Mouse (Mus musculus): ENCODE measurements around the gene Gmds. TPM values are rescaled to one million over a fixed set of nuclear protein-coding genes. Genes with fewer than 3 reads are reported as not detected.

Gmds gene
- polyA plus RNA-seq, 1 experiment from 2014 or later: 27.3 TPM

GRCm38 (mm10) chr13:32134663-32135273 lies 203.8 kb downstream of the Gmds start:
- ATAC-seq: no peak
- H3K4me1 ChIP-seq (replicated peaks): no peaks in the 10 kb centered on the region
- no peaks in the 10 kb centered on the region for H3K36me3 ChIP-seq
- no peak overlapping the region for H3K4me3 ChIP-seq (replicated peaks)
- WGBS: 61% methylated on average over 4 of the region's 4 CpGs
- no peaks in the 10 kb centered on the region for H3K9me3 ChIP-seq
- no peak overlapping the region for H3K4me2 ChIP-seq (replicated peaks)
- H3K9ac ChIP-seq (replicated peaks): no peak overlapping the region
- no peak overlapping the region for H3K27ac ChIP-seq
- no peaks in the 10 kb centered on the region for H3K27me3 ChIP-seq

GRCm38 (mm10) chr13:32129970-32130369 lies 208.6 kb downstream of the Gmds start:
- Histone ChIP-seq H3K4me1 (replicated peaks) (no peaks in the 10 kb centered on the region), H3K4me2 (replicated peaks) (no peak overlapping the region), H3K9ac (replicated peaks) (no peak overlapping the region), H3K9me3 (no peaks in the 10 kb centered on the region), H3K27ac (no peak overlapping the region), H3K36me3 (no peaks in the 10 kb centered on the region), H3K4me3 (replicated peaks) (no peak overlapping the region), H3K27me3 (no peaks in the 10 kb centered on the region)
- 90% methylated on average over 1 of the region's 1 CpGs for WGBS
- ATAC-seq: no peak

- H3K4me2 ChIP-seq (replicated peaks): no peak overlapping the region
- H3K9ac ChIP-seq (replicated peaks): no peak overlapping the region
- no peaks in the 10 kb centered on the region for H3K27me3 ChIP-seq
- no peak overlapping the region for H3K27ac ChIP-seq
- no peaks in the 10 kb centered on the region for H3K4me1 ChIP-seq (replicated peaks)
- H3K4me3 ChIP-seq (replicated peaks): no peak overlapping the region
- no peaks in the 10 kb centered on the region for H3K9me3 ChIP-seq
- no peaks in the 10 kb centered on the region for H3K36me3 ChIP-seq
- ATAC-seq: no peak
- WGBS: 76% methylated on average over 1 of the region's 1 CpGs
These were observed 220.2 kb downstream of the Gmds start for GRCm38 (mm10) chr13:32118386-32118785.

GRCm38 (mm10) chr13:32115468-32115867 lies 223.1 kb downstream of the Gmds start:
- 58% methylated on average over 1 of the region's 1 CpGs for WGBS
- H3K36me3 ChIP-seq: no peaks in the 10 kb centered on the region
- no peak for ATAC-seq
- no peak overlapping the region for H3K4me2 ChIP-seq (replicated peaks)
- H3K4me3 ChIP-seq (replicated peaks): no peak overlapping the region
- H3K27ac ChIP-seq: no peak overlapping the region
- H3K9me3 ChIP-seq: no peaks in the 10 kb centered on the region
- no peaks in the 10 kb centered on the region for H3K4me1 ChIP-seq (replicated peaks)
- H3K27me3 ChIP-seq: no peaks in the 10 kb centered on the region
- no peak overlapping the region for H3K9ac ChIP-seq (replicated peaks)

- 98% methylated on average over 3 of the region's 3 CpGs for WGBS
- H3K9ac ChIP-seq (replicated peaks): no peak overlapping the region
- no peaks in the 10 kb centered on the region for H3K36me3 ChIP-seq
- no peaks in the 10 kb centered on the region for H3K27me3 ChIP-seq
- H3K4me1 ChIP-seq (replicated peaks): no peaks in the 10 kb centered on the region
- no peak overlapping the region for H3K4me3 ChIP-seq (replicated peaks)
- no peaks in the 10 kb centered on the region for H3K9me3 ChIP-seq
- ATAC-seq: no peak
- H3K4me2 ChIP-seq (replicated peaks): no peak overlapping the region
- H3K27ac ChIP-seq: no peak overlapping the region
These were observed 224.7 kb downstream of the Gmds start for GRCm38 (mm10) chr13:32113875-32114274.

GRCm38 (mm10) chr13:32088303-32088977 lies 250.1 kb downstream of the Gmds start:
- H3K27ac ChIP-seq: no peak overlapping the region
- no peak for ATAC-seq
- no peaks in the 10 kb centered on the region for H3K9me3 ChIP-seq
- H3K4me3 ChIP-seq (replicated peaks): no peak overlapping the region
- no peaks in the 10 kb centered on the region for H3K4me1 ChIP-seq (replicated peaks)
- H3K27me3 ChIP-seq: no peaks in the 10 kb centered on the region
- no peak overlapping the region for H3K9ac ChIP-seq (replicated peaks)
- no peaks in the 10 kb centered on the region for H3K36me3 ChIP-seq
- no peak overlapping the region for H3K4me2 ChIP-seq (replicated peaks)
- WGBS: 89% methylated on average over 7 of the region's 7 CpGs

GRCm38 (mm10) chr13:32080520-32081249 lies 257.9 kb downstream of the Gmds start:
- WGBS: 72% methylated on average over 6 of the region's 6 CpGs

GRCm38 (mm10) chr13:32073630-32074029 lies 264.9 kb downstream of the Gmds start:
- no peak overlapping the region for H3K4me2 ChIP-seq (replicated peaks)
- no peaks in the 10 kb centered on the region for H3K4me1 ChIP-seq (replicated peaks)
- no peak overlapping the region for H3K9ac ChIP-seq (replicated peaks)
- no peaks in the 10 kb centered on the region for H3K9me3 ChIP-seq
- no peaks in the 10 kb centered on the region for H3K36me3 ChIP-seq
- ATAC-seq: no peak
- no peaks in the 10 kb centered on the region for H3K27me3 ChIP-seq
- H3K4me3 ChIP-seq (replicated peaks): no peak overlapping the region
- WGBS: 78% methylated on average over 2 of the region's 2 CpGs
- no peak overlapping the region for H3K27ac ChIP-seq

More at GRCm38 (mm10) chr13:32080520-32081249, 257.9 kb downstream of the Gmds start:
- Histone ChIP-seq H3K36me3 (no peaks in the 10 kb centered on the region), H3K4me2 (replicated peaks) (no peak overlapping the region), H3K4me1 (replicated peaks) (no peaks in the 10 kb centered on the region), H3K27me3 (no peaks in the 10 kb centered on the region), H3K4me3 (replicated peaks) (no peak overlapping the region), H3K9me3 (no peaks in the 10 kb centered on the region), H3K9ac (replicated peaks) (no peak overlapping the region), H3K27ac (no peak overlapping the region)
- no peak for ATAC-seq

- Histone ChIP-seq H3K4me2 (replicated peaks) (no peak overlapping the region), H3K4me1 (replicated peaks) (no peaks in the 10 kb centered on the region), H3K27me3 (no peaks in the 10 kb centered on the region), H3K36me3 (no peaks in the 10 kb centered on the region), H3K9ac (replicated peaks) (no peak overlapping the region), H3K4me3 (replicated peaks) (no peak overlapping the region), H3K27ac (no peak overlapping the region), H3K9me3 (no peaks in the 10 kb centered on the region)
- WGBS: 61% methylated on average over 6 of the region's 6 CpGs
- peak; percentile 58; the same call in 1 of the 2 replicates for ATAC-seq
These were observed 283.2 kb downstream of the Gmds start for GRCm38 (mm10) chr13:32055321-32055720.

GRCm38 (mm10) chr13:32053587-32053986 lies 285.0 kb downstream of the Gmds start:
- no peak overlapping the region for H3K27ac ChIP-seq
- H3K9me3 ChIP-seq: no peaks in the 10 kb centered on the region
- no peak overlapping the region for H3K4me3 ChIP-seq (replicated peaks)
- H3K4me2 ChIP-seq (replicated peaks): no peak overlapping the region
- no peak overlapping the region for H3K9ac ChIP-seq (replicated peaks)
- H3K36me3 ChIP-seq: no peaks in the 10 kb centered on the region
- no peaks in the 10 kb centered on the region for H3K27me3 ChIP-seq
- no peaks in the 10 kb centered on the region for H3K4me1 ChIP-seq (replicated peaks)
- no peak for ATAC-seq

GRCm38 (mm10) chr13:32047980-32048959 lies 290.3 kb downstream of the Gmds start:
- 64% methylated on average over 6 of the region's 6 CpGs for WGBS
- Histone ChIP-seq H3K4me1 (replicated peaks) (0 out of 2 replicates have a peak, but pooled peaks cover 2% of the 10 kb centered on the region), H3K9ac (replicated peaks) (no peak overlapping the region), H3K27me3 (no peaks in the 10 kb centered on the region), H3K36me3 (no peaks in the 10 kb centered on the region), H3K4me3 (replicated peaks) (no peak overlapping the region), H3K4me2 (replicated peaks) (no peak overlapping the region), H3K9me3 (no peaks in the 10 kb centered on the region), H3K27ac (no peak overlapping the region)
- ATAC-seq: no peak
